Mouse (Mus musculus): ENCODE measurements at regions not wholly inside any gene's neighbourhood (a gene's known extent, or its start where the extent isn't known, plus 50 kb on each side); places are given as distances from the start of the nearest gene placed in this dataset.
A peak's percentile ranks its signal among the peaks of the same experiment; 100 is the strongest.

DNA sequence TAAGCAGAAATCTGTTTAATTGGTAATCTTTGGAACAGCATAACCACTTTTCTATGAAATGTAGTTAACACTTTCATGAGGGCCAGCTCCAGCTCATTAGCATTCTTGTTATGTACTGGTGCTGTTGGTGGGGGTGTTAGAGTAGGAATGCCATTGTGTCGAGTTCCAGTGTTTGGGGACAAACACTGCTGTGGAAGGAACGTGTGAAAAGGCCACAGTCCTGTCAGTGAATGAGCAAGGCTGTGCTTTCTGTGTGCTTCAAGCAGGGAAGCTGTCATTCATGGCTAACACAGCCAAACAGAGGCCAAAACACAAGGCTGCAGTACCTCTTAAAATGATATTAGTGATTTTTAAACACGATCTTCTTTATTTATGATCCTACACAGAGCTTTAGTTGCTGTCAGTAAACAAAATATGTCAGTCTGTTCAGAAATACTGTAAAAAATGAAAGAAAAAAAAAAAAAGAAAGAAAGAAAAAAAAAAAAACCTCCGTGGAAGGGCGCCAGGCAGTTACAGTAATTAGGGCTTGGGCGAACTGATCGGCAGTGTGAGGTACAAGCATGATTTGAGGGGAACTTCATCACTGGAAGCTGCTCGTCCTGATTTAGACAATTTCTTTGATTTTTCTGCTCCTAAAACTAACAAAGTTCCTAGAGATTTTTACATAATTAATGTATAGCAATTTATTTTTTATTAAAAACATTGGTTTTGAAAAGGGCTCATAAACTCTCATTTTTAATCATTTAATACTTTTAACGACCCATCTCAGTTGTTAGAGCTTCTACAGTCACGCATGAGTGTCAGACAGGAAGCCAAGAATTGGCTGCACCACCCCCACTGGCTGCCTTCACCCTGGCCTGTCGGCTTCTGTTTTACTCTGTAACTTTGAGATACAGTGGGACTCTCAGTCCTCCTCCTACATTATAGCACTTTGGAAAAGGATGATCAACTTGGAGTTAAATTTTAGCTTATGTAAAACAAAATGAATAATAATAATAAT lies 80.8 kb upstream of the Dnajc24 start:
- DNase-seq (ENCODE audit: low read depth, low spot score) = no peak

DNA sequence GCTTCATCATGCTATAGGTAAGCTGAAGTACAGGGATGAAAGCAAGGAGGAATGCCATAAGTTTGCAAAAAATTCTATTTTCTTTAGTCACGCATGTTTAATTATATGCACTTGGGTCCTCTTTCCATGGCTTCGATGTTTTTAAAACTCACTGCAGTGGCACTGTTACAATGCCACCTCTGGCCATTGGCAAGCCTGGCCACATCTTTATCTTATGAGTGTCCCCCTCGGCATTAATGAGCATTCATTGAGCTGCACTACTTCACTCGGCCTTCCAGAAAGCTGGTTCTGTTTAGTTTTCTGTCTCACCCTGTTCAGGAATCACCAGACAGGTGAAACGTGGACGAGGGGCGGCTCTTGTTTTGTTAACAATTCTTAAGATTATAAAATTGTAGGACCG lies 79.7 kb upstream of the Dnajc24 start:
- DNase-seq (ENCODE audit: low read depth, low spot score) = no peak

DNA sequence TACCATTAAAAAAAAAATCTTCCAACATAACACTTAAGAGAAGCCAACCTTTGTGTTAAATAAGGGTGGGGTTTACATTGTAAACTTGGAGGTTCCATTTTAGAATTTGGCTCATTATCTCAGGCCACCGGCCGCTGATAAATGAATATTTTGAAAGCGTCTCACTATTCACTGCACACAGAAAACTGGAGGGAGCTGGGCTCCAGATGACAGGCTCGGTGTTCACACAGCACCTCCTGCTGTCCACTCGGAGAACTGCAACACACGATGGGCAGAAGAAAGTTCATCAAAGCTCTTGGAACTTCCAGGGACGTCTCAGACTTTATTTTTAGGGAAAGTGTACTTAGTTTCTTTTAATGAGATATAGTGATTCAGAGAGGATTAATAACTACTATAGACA lies 78.6 kb upstream of the Dnajc24 start:
- peak; percentile 78 for DNase-seq (ENCODE audit: low read depth, low spot score)

DNA sequence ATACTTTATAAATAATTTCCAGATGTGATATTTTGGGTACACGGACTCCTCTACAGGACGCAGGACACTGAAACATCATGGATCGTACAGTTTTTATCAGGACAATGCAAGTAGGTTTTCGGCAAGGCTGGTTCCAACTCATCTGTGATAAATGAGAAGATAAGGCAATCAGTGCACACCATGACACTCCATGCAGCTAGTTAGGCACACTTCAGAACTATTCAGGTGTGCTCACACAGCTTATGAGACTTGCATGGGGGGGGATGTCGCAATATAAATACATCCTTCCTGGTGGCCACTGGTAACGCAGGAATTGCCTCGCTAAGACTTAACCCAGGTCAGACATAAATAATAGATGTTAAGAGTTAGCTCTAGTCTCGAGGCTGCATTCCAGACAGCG lies 77.3 kb upstream of the Dnajc24 start:
- DNase-seq (ENCODE audit: low read depth, low spot score) = no peak

DNA sequence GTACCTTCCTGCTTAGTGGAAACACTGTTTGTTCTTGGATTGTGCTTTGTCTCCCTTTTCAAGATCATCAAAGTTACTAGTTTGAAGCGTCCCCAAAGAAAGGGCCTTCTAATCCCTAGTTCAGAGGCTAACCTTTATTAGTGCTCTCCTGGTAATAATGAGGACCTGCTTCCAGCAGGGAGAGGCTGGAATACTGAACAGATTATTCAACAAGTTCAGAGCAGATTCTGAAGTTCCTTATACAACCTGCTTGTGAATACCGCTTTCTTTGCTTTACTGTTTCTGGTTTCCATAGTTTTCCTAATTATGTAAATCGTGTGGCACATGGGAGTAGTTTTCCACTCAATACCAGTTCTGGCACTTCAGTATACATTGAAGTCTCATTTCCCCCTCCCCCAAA lies 75.2 kb upstream of the Dnajc24 start:
- DNase-seq (ENCODE audit: low read depth, low spot score) = no peak

DNA sequence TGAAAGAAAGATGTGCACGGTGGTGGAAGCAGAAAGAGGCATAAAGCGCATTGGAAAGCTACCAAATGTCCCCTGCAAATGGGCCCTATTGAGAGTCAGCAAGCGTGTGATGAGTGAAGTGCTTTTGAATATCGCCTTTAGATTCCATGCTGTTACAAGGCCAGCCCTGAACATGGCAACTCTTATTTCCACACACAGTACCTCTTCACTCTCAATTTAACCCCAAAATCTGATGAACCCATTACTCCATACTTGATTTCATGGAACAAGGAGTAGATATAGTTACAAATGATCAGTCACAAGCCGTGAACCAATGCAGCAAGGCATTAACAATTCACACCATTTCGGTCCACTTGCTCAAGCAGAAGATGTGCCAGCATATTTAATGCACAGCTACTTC lies 71.1 kb upstream of the Dnajc24 start:
- DNase-seq (ENCODE audit: low read depth, low spot score) = no peak

DNA sequence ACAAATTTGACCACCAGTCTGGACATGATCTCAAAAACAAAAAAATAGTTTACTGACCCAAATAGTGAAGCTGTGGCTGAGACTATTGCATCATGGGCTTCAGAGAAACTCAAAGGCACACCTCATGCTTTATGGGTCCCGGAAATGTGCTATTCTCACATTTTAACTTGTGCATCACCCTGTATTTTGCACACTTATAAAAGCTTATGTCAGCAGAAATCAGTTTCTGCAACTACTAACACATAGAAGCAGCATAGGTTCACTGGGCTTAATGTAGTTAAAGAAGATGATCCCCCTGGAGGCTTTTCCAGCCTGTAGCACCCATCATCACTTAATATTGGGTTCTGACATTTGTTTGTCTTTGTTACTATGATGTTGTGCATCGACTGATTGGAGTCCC lies 61.0 kb upstream of the Dnajc24 start:
- no peak for DNase-seq (ENCODE audit: low read depth, low spot score)

Measured in ZHBTc4 (cell line).